Mouse (Mus musculus) MEL (cell line): Measurements from ENCODE around the gene Cd38. TPM values are rescaled to one million over a fixed set of nuclear protein-coding genes. Genes with fewer than 3 reads are reported as not detected.

Experiments used
- DNase-seq: peaks from one replicate; pipeline ENCODE4 v3.0.0; 2011; ENCODE audit warnings: low read depth, low spot score
- H3K27ac ChIP-seq: 2 replicates; pipeline ENCODE4 v1.5.1; 2012; ENCODE audit warnings: low read depth, mild to moderate bottlenecking, control low read depth, low read length, moderate library complexity; ENCODE audit not compliant: control insufficient read depth
- H3K27me3 ChIP-seq, 2 experiments: fragments of 150-350 bp in 1 of 2; sonication (generic) in 1 of 2; 2 replicates each; pipeline ENCODE4 v1.6.1; 2012; ENCODE audit warnings: low read length in 2 of 2, mild to moderate bottlenecking in 2 of 2, improper control_type of control experiment in 1 of 2, moderate library complexity in 1 of 2; ENCODE audit not compliant: insufficient read depth in 2 of 2, control insufficient read depth in 1 of 2
- H3K36me3 ChIP-seq, 2 experiments: 2 replicates each; pipeline ENCODE4 v1.6.1; 2012 to 2014; ENCODE audit warnings: low read length in 2 of 2, improper control_type of control experiment in 1 of 2, inconsistent platforms in 1 of 2, mild to moderate bottlenecking in 1 of 2; ENCODE audit not compliant: insufficient read depth in 2 of 2, control insufficient read depth in 1 of 2
- H3K4me1 ChIP-seq, 2 experiments: fragments of 150-350 bp in 1 of 2; sonication (generic) in 1 of 2; 2 replicates each; pipeline ENCODE4 v1.6.1; 2012; ENCODE audit warnings: low read length in 2 of 2, improper control_type of control experiment in 1 of 2, mild to moderate bottlenecking in 1 of 2; ENCODE audit not compliant: insufficient read depth in 2 of 2, control insufficient read depth in 1 of 2
- H3K4me3 ChIP-seq, 2 experiments: fragments of 150-350 bp in 1 of 2; sonication (generic) in 1 of 2; 2 replicates each; pipeline ENCODE4 v1.5.1; 2012; ENCODE audit warnings: low read depth in 2 of 2, low read length in 2 of 2, mild to moderate bottlenecking in 2 of 2, moderate library complexity in 2 of 2, control low read depth in 1 of 2, improper control_type of control experiment in 1 of 2; ENCODE audit not compliant: control insufficient read depth in 1 of 2, insufficient read depth in 1 of 2
- H3K79me2 ChIP-seq: 2 replicates; pipeline ENCODE4 v1.6.1; 2012; ENCODE audit warnings: mild to moderate bottlenecking, low read length, moderate library complexity; ENCODE audit not compliant: control insufficient read depth, poor library complexity, insufficient read depth
- H3K9ac ChIP-seq: 2 replicates; pipeline ENCODE4 v1.6.1; 2012; ENCODE audit warnings: low read depth, mild to moderate bottlenecking, control low read depth, low read length, moderate library complexity; ENCODE audit not compliant: control insufficient read depth, poor library complexity, severe bottlenecking
- H3K9me3 ChIP-seq: fragments of 150-350 bp; sonication (generic); replicated peaks from 2 replicates; pipeline ENCODE4 v1.6.1; 2012; ENCODE audit warnings: mild to moderate bottlenecking, low read length, improper control_type of control experiment, moderate library complexity; ENCODE audit not compliant: insufficient read depth
- CHD2 ChIP-seq: IDR thresholded peaks from 2 replicates; pipeline ENCODE4 v1.6.1; 2011; ENCODE audit warnings: low read length, improper control_type of control experiment
- E2F4 ChIP-seq: IDR thresholded peaks from 2 replicates; pipeline ENCODE4 v1.6.1; 2011; ENCODE audit warnings: low read depth, low read length, improper control_type of control experiment, borderline replicate concordance
- ELF1 ChIP-seq: IDR thresholded peaks from 2 replicates; pipeline ENCODE4 v1.6.1; 2014; ENCODE audit warnings: low read depth, mild to moderate bottlenecking, inconsistent platforms, low read length, improper control_type of control experiment, moderate library complexity
- EP300 ChIP-seq, 2 experiments: IDR thresholded peaks; 2 replicates each; pipeline ENCODE4 v1.6.1; 2011; ENCODE audit warnings: improper control_type of control experiment in 2 of 2, low read length in 2 of 2, low read depth in 1 of 2, mild to moderate bottlenecking in 1 of 2
- GATA1 ChIP-seq: IDR thresholded peaks from 2 replicates; pipeline ENCODE4 v1.6.1; 2011; ENCODE audit warnings: low read depth, low read length, improper control_type of control experiment
- HCFC1 ChIP-seq: IDR thresholded peaks from 2 replicates; pipeline ENCODE4 v1.6.1; 2012; ENCODE audit warnings: low read depth, mild to moderate bottlenecking, inconsistent platforms, low read length, improper control_type of control experiment, moderate library complexity
- JUND ChIP-seq: IDR thresholded peaks from 2 replicates; pipeline ENCODE4 v1.6.1; 2011; ENCODE audit warnings: low read depth, mild to moderate bottlenecking, improper control_type of control experiment, low read length
- MAX ChIP-seq: IDR thresholded peaks from 2 replicates; pipeline ENCODE4 v1.6.1; 2011; ENCODE audit warnings: low read length, improper control_type of control experiment
- MAZ ChIP-seq: IDR thresholded peaks from 2 replicates; pipeline ENCODE4 v1.6.1; 2012; ENCODE audit warnings: low read depth, mild to moderate bottlenecking, inconsistent platforms, low read length, improper control_type of control experiment
- MEF2A ChIP-seq: IDR thresholded peaks from 2 replicates; pipeline ENCODE4 v1.6.1; 2014; ENCODE audit warnings: low read depth, mild to moderate bottlenecking, inconsistent platforms, low read length, improper control_type of control experiment; ENCODE audit not compliant: poor library complexity, insufficient replicate concordance, severe bottlenecking; ENCODE audit errors: extremely low read depth
- MXI1 ChIP-seq: IDR thresholded peaks from 2 replicates; pipeline ENCODE4 v1.6.1; 2011; ENCODE audit warnings: mild to moderate bottlenecking, low read depth, low read length, improper control_type of control experiment
- MYB ChIP-seq: IDR thresholded peaks from 2 replicates; pipeline ENCODE4 v1.6.1; 2011; ENCODE audit warnings: mild to moderate bottlenecking, low read depth, low read length, improper control_type of control experiment
- NELFE ChIP-seq: IDR thresholded peaks from 2 replicates; pipeline ENCODE4 v1.6.1; 2011; ENCODE audit warnings: low read depth, low read length, improper control_type of control experiment
- POLR2A ChIP-seq, 2 experiments: IDR thresholded peaks; 2 replicates each; pipeline ENCODE4 v1.6.1; 2011 to 2012; ENCODE audit warnings: low read length in 2 of 2, mild to moderate bottlenecking in 2 of 2, control low read depth in 1 of 2, improper control_type of control experiment in 1 of 2, low read depth in 1 of 2, moderate library complexity in 1 of 2; ENCODE audit not compliant: control insufficient read depth in 1 of 2, insufficient read depth in 1 of 2, poor library complexity in 1 of 2
- POLR2AphosphoS5 ChIP-seq: IDR thresholded peaks from 2 replicates; pipeline ENCODE4 v1.6.1; 2012; ENCODE audit warnings: low read depth, borderline replicate concordance, mild to moderate bottlenecking, inconsistent platforms, low read length, moderate library complexity, mixed read lengths
- RCOR1 ChIP-seq: IDR thresholded peaks from 2 replicates; pipeline ENCODE4 v1.6.1; 2012; ENCODE audit warnings: low read depth, mild to moderate bottlenecking, inconsistent platforms, low read length, improper control_type of control experiment
- SMC3 ChIP-seq: IDR thresholded peaks from 2 replicates; pipeline ENCODE4 v1.6.1; 2011; ENCODE audit warnings: low read depth, low read length, improper control_type of control experiment
- UBTF ChIP-seq: IDR thresholded peaks from 2 replicates; pipeline ENCODE4 v1.6.1; 2012; ENCODE audit warnings: low read depth, mild to moderate bottlenecking, inconsistent platforms, low read length, improper control_type of control experiment, moderate library complexity, borderline replicate concordance; ENCODE audit not compliant: insufficient read depth
- USF1 ChIP-seq: IDR thresholded peaks from 2 replicates; pipeline ENCODE4 v1.6.1; 2014; ENCODE audit warnings: low read depth, mild to moderate bottlenecking, inconsistent platforms, low read length, improper control_type of control experiment, moderate library complexity
- ZC3H11A ChIP-seq: IDR thresholded peaks from 2 replicates; pipeline ENCODE4 v1.6.1; 2012; ENCODE audit warnings: low read depth, mild to moderate bottlenecking, inconsistent platforms, low read length, improper control_type of control experiment
- ZMIZ1 ChIP-seq: IDR thresholded peaks from 2 replicates; pipeline ENCODE4 v1.6.1; 2012; ENCODE audit warnings: low read depth, mild to moderate bottlenecking, inconsistent platforms, low read length, improper control_type of control experiment, moderate library complexity
- ZNF384 ChIP-seq: IDR thresholded peaks from 2 replicates; pipeline ENCODE4 v1.6.1; 2012; ENCODE audit warnings: low read depth, mild to moderate bottlenecking, inconsistent platforms, low read length, improper control_type of control experiment
- polyA plus RNA-seq, 2 experiments: library from polyadenylated mRNA; stranded (reverse) in 1 of 2; unstranded in 1 of 2; fragments of >175 nt in 1 of 2; fragments of >200 nt in 1 of 2; gene quantifications; 2 replicates each; pipeline versions ENCODE4 v1.2.1 to v1.2.4; 2012; ENCODE audit warnings: low replicate concordance in 2 of 2, low read depth in 1 of 2; ENCODE audit not compliant: insufficient read length in 2 of 2, insufficient read depth in 1 of 2, missing spikeins in 1 of 2
- total RNA-seq: library from RNA; depleted of rRNA; stranded (reverse); fragments of 300-350 nt; gene quantifications from 2 replicates; pipeline ENCODE4 v1.2.3, GENCODE M21; 2012

Gene Cd38
- total and polyA plus RNA-seq, 3 experiments = not detected

GRCm38 (mm10) chr5:43895931-43896330 is 27.6 kb downstream of the Cd38 start:
- Histone ChIP-seq H3K27me3 (peaks cover 0 to 2% of the 10 kb centered on the region in 2 experiments; a peak in 1 of 4 replicates), H3K27ac (no peak overlapping the region), H3K4me1 (no peaks in the 10 kb centered on the region), H3K36me3 (no peaks in the 10 kb centered on the region), H3K9ac (no peak overlapping the region), H3K9me3 (no peaks in the 10 kb centered on the region), H3K79me2 (no peaks in the 10 kb centered on the region), H3K4me3 (no peak overlapping the region)
- TF ChIP-seq POLR2A (IDR thresholded peaks at IDR 0.05; ENCODE audit: control insufficient read depth in 1 of 2, insufficient read depth in 1 of 2, low read depth in 1 of 2, low read length in 2 of 2, poor library complexity in 1 of 2) = no peak
- TF ChIP-seq HCFC1 = no peak
- TF ChIP-seq SMC3 = no peak
- no peak for TF ChIP-seq E2F4
- TF ChIP-seq MEF2A = no peak
- TF ChIP-seq MAX = no peak
- no peak for TF ChIP-seq USF1
- TF ChIP-seq MAZ = no peak
- no peak for TF ChIP-seq GATA1
- TF ChIP-seq ZMIZ1 = no peak
- no peak for TF ChIP-seq RCOR1
- DNase-seq = no peak

GRCm38 (mm10) chr5:43904685-43905084 is 36.3 kb downstream of the Cd38 start:
- no peak for DNase-seq
- no peak overlapping the region for H3K9ac ChIP-seq
- H3K9me3 ChIP-seq = no peaks in the 10 kb centered on the region
- no peaks in the 10 kb centered on the region for H3K27me3 ChIP-seq
- TF ChIP-seq MAX = no peak
- TF ChIP-seq USF1 = no peak
- TF ChIP-seq MYB = no peak
- TF ChIP-seq MXI1 = no peak
- no peak for TF ChIP-seq ELF1
- no peak for TF ChIP-seq E2F4
- TF ChIP-seq NELFE = no peak
- no peak for TF ChIP-seq MEF2A
- TF ChIP-seq EP300 (IDR thresholded peaks at IDR 0.05; ENCODE audit: low read depth in 1 of 2, low read length in 2 of 2) = no peak
- TF ChIP-seq ZNF384 = no peak
- TF ChIP-seq JUND = no peak
- no peak for TF ChIP-seq POLR2AphosphoS5
- no peak for TF ChIP-seq ZC3H11A
- TF ChIP-seq CHD2 = no peak
- TF ChIP-seq UBTF = no peak
- no peak for TF ChIP-seq POLR2A (IDR thresholded peaks at IDR 0.05; ENCODE audit: control insufficient read depth in 1 of 2, insufficient read depth in 1 of 2, low read depth in 1 of 2, low read length in 2 of 2, poor library complexity in 1 of 2)
- H3K27ac ChIP-seq = no peak overlapping the region
- H3K79me2 ChIP-seq = no peaks in the 10 kb centered on the region
- H3K4me1 ChIP-seq = no peaks in the 10 kb centered on the region
- H3K4me3 ChIP-seq = no peak overlapping the region
- no peaks in the 10 kb centered on the region for H3K36me3 ChIP-seq
